Mouse (Mus musculus) right cerebral cortex, postnatal 25 days (tissue): ENCODE data around the gene Tinf2.

ENCODE experiments used
- DNase-seq: peaks from one replicate; pipeline ENCODE4 v3.0.0; 2022

The Tinf2 gene

GRCm38 (mm10) chr14:55634874-55635522, 46.6 kb downstream of the Tinf2 start:
- no peak for DNase-seq

- DNase-seq: no peak
Observed at GRCm38 (mm10) chr14:55629312-55629711, 52.3 kb downstream of the Tinf2 start.

GRCm38 (mm10) chr14:55628077-55628827, 53.4 kb downstream of the Tinf2 start:
- no peak for DNase-seq
